Comparison of ENCODE assay signal across 22 mouse cellular contexts in genomic region chr8:105789626-105790025, GRCm38 (mm10). TPM values are rescaled to one million over a fixed set of nuclear protein-coding genes. Genes with fewer than 3 reads are reported as not detected.
"Had no signal": no experiment of that assay in that cellular context is flagged by ENCODE, and none has a peak within 500 bp of the region (broad histone marks: within the 10 kb centered on the region; RNA-seq: fewer than 3 reads in every experiment).

No protein-coding gene starts in this region.

- H3K9me3 ChIP-seq: limb, embryonic 10.5 days; limb, embryonic 13.5 days; midbrain, embryonic 12.5 days; neural tube, embryonic 13.5 days had no signal

- H3K27ac ChIP-seq: kidney, postnatal 0 days; layer of hippocampus, adult 2 months; limb, embryonic 10.5 days; limb, embryonic 13.5 days; liver, embryonic 14.5 days; midbrain, embryonic 12.5 days; neural tube, embryonic 13.5 days had no signal

- ATAC-seq: intestine, postnatal 0 days; midbrain, embryonic 16.5 days had no signal

- H3K4me1 ChIP-seq: limb, embryonic 10.5 days; limb, embryonic 13.5 days; midbrain, embryonic 12.5 days had no signal

- H3K4me2 ChIP-seq: limb, embryonic 13.5 days; midbrain, embryonic 12.5 days; neural tube, embryonic 13.5 days had no signal

- DNase-seq: kidney, adult 2 months; kidney, postnatal 25 days; layer of hippocampus, adult 9-11 months; lung, adult 2 months; lung, postnatal 14 days; lung, postnatal 4 days had no signal

- H3K9ac ChIP-seq: limb, embryonic 13.5 days; liver, embryonic 14.5 days; midbrain, embryonic 12.5 days; neural tube, embryonic 13.5 days had no signal

- H3K4me3 ChIP-seq: layer of hippocampus, adult 2 months; limb, embryonic 10.5 days; limb, embryonic 13.5 days; midbrain, embryonic 12.5 days; myocyte; neural tube, embryonic 13.5 days had no signal

- H3K27me3 ChIP-seq: limb, embryonic 13.5 days; midbrain, embryonic 12.5 days; neural tube, embryonic 13.5 days had no signal

RNA-seq across cellular contexts. Expression of gene Gfod2, which starts 31.2 kb away (rescaled TPM):
- total RNA-seq: monocyte, adult 5-6 weeks had no signal

RNA-seq across cellular contexts. Expression of gene Tsnaxip1, which starts 37.9 kb away (rescaled TPM):
- total RNA-seq: left cerebral cortex, postnatal 25 days; megakaryocyte progenitor cell, adult 5-6 weeks; megakaryocyte-erythroid progenitor cell, adult 5-6 weeks; monocyte, adult 5-6 weeks had no signal
- polyA plus RNA-seq: intestine, postnatal 0 days; kidney, adult 2 months; large intestine, adult 2 months; small intestine, adult 2 months had no signal
